Mouse (Mus musculus) erythroblast, embryonic 14.5 days (primary cell): Measurements from ENCODE around the gene Coa3.

ENCODE experiments used
- GATA1 ChIP-seq: IDR thresholded peaks from 2 replicates; pipeline ENCODE4 v1.6.1; 2012; ENCODE audit warnings: low read length, inconsistent platforms, mixed read lengths
- TAL1 ChIP-seq: IDR thresholded peaks from 3 replicates; pipeline ENCODE4 v1.6.1; 2012; ENCODE audit warnings: low read length, inconsistent platforms, mixed read lengths

GRCm38 (mm10) chr11:101315665-101316500, 37.0 kb upstream of the Coa3 start, which contains the start of gene Psme3:
- peak; percentile 92 for TF ChIP-seq TAL1
- peak; percentile 96 for TF ChIP-seq GATA1
